Mouse (Mus musculus): ENCODE measurements around the gene Ascc2. TPM values are rescaled to one million over a fixed set of nuclear protein-coding genes. Genes with fewer than 3 reads are reported as not detected.

The Ascc2 gene
- polyA plus RNA-seq, 2 experiments: 10.0 to 15.0 TPM

- Histone ChIP-seq H3K4me1 (replicated peaks; ENCODE audit: control insufficient read depth in 2 of 2, insufficient read depth in 2 of 2, low read length in 1 of 2) (peaks cover 17 to 20% of the 10 kb centered on the region in 2 experiments), H3K27ac (peak overlapping the region; percentile 88), H3K4me3 (ENCODE audit: insufficient read depth in 1 of 2, low read depth in 2 of 2, low read length in 2 of 2) (no peak overlapping the region), H3K36me3 (replicated peaks; ENCODE audit: control insufficient read depth, insufficient read depth, low read depth) (peaks cover 18% of the 10 kb centered on the region), H3K4me2 (ENCODE audit: low read depth) (peak overlapping the region; percentile 50), H3K9me3 (ENCODE audit: control insufficient read depth, low read length) (no peaks in the 10 kb centered on the region), H3K9ac (replicated peaks) (peak overlapping the region; percentile 39), H3K27me3 (ENCODE audit: control insufficient read depth, insufficient read depth, low read length) (no peaks in the 10 kb centered on the region)
- ATAC-seq (ENCODE audit: insufficient read depth) (peak; percentile 100), DNase-seq (ENCODE audit: low read depth in 3 of 3, low spot score in 3 of 3) (peak; percentile 83 to 88 (median 86))
- WGBS (ENCODE audit: insufficient replicate concordance): 24% methylated on average over 7 of the region's 7 CpGs
- peak; percentile 82 for TF ChIP-seq EP300 (IDR thresholded peaks at IDR 0.05; ENCODE audit: low read depth)
- 0 out of 2 replicates have a peak, but pooled peaks have one; percentile 7 for TF ChIP-seq CTCF (IDR thresholded peaks at IDR 0.05; ENCODE audit: low read depth)
Measured at GRCm38 (mm10) chr11:4677250-4677872, 39.8 kb downstream of the Ascc2 start.

DNA sequence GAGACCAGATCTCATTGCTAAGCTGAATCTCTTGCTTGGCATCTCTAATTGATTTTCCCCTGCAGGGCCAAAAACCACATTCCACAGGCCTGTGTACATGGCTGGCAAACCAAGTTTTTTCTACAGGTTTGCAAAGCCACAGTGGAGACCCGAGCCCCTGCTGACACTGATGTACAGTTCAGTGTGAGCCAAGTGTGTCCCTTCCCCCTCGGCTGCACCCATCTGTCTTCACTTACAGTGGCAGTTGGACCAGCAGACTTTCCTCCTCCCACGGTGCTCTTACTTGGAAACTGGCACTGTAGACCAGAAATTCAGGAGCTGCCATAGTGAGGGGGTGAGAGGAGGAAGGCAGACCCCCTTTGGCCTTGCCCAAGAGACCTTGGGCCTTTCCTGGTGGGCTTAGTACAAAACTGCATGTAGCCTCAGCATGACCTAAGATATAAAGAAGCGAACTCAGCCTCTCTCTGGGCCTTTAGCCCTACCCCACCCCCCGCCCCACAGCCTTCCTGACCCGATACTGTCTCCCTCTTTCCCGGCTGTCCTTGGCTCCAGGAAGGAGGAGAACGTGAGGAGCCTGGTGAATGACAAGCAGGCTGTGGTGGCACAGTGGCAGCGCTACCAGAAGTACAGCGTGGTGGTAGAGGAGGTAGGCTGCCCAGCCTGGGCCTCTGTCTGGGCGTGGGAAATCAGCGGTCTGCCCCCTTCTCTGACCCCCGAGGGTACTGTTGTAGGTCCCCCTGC, 41.3 kb downstream of the Ascc2 start:
- Histone ChIP-seq H3K4me2 (ENCODE audit: low read depth) (no peak overlapping the region), H3K4me3 (ENCODE audit: insufficient read depth in 1 of 2, low read depth in 2 of 2, low read length in 2 of 2) (no peak overlapping the region), H3K9me3 (ENCODE audit: control insufficient read depth, low read length) (no peaks in the 10 kb centered on the region), H3K27me3 (ENCODE audit: control insufficient read depth, insufficient read depth, low read length) (no peaks in the 10 kb centered on the region), H3K36me3 (replicated peaks; ENCODE audit: control insufficient read depth, insufficient read depth, low read depth) (peaks cover 17% of the 10 kb centered on the region), H3K9ac (replicated peaks) (no peak overlapping the region), H3K27ac (no peak overlapping the region), H3K4me1 (replicated peaks; ENCODE audit: control insufficient read depth in 2 of 2, insufficient read depth in 2 of 2, low read length in 1 of 2) (peaks cover 17 to 20% of the 10 kb centered on the region in 2 experiments)
- 71% methylated on average over 13 of the region's 13 CpGs for WGBS (ENCODE audit: insufficient replicate concordance)
- no peak for DNase-seq (ENCODE audit: low read depth in 3 of 3, low spot score in 3 of 3)
- ATAC-seq (ENCODE audit: insufficient read depth): no peak
- no peak for TF ChIP-seq CTCF (IDR thresholded peaks at IDR 0.05; ENCODE audit: low read depth)
- no peak for TF ChIP-seq EP300 (IDR thresholded peaks at IDR 0.05; ENCODE audit: low read depth)

DNA sequence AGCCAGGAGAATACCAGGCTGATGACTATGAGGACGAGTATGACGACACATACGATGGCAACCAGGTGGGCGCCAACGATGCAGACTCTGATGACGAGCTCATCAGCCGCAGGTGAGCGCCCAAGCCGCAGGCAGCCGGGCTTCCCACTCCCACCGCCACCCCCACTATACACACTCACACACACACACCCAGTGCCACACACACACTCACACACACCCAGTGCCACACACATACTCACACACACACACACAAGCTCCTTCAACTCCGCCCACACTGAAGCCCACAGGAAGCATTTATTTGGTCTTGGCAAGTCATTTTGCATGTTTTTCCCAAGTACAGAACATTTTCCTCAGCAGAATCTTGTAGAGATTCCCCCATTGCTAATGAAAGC, 41.9 kb downstream of the Ascc2 start:
- peaks cover 15% of the 10 kb centered on the region for H3K36me3 ChIP-seq (replicated peaks; ENCODE audit: control insufficient read depth, insufficient read depth, low read depth)
- no peaks in the 10 kb centered on the region for H3K27me3 ChIP-seq (ENCODE audit: control insufficient read depth, insufficient read depth, low read length)
- H3K4me2 ChIP-seq (ENCODE audit: low read depth): no peak overlapping the region
- TF ChIP-seq EP300 (IDR thresholded peaks at IDR 0.05; ENCODE audit: low read depth) (no peak), CTCF (IDR thresholded peaks at IDR 0.05; ENCODE audit: low read depth) (no peak)
- DNase-seq (ENCODE audit: low read depth in 3 of 3, low spot score in 3 of 3) (no peak), ATAC-seq (ENCODE audit: insufficient read depth) (no peak)
- peaks cover 17 to 20% of the 10 kb centered on the region in 2 experiments for H3K4me1 ChIP-seq (replicated peaks; ENCODE audit: control insufficient read depth in 2 of 2, insufficient read depth in 2 of 2, low read length in 1 of 2)
- H3K9me3 ChIP-seq (ENCODE audit: control insufficient read depth, low read length): no peaks in the 10 kb centered on the region
- H3K9ac ChIP-seq (replicated peaks): no peak overlapping the region
- H3K27ac ChIP-seq: no peak overlapping the region
- H3K4me3 ChIP-seq (ENCODE audit: insufficient read depth in 1 of 2, low read depth in 2 of 2, low read length in 2 of 2): no peak overlapping the region
- 82% methylated on average over 12 of the region's 12 CpGs for WGBS (ENCODE audit: insufficient replicate concordance)

DNA sequence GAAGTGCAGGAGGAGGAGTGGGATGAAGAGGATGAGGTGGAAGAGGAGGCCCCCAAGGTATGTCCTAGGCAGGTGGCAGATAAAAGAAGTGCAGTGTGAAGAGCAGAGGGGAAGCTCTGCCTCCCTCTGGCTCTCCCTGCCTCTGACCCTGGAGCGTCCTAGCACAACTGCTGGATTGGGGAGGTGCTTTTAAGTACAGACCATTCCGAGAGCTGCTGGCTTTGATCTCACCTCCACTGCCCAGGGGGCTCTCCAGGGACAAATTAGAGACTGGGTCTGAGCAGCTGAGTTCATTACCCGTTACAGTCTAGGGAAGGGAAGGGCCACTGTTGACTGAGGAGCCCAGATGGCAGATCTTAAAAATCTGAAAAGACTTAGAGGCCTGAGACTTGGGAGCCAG, 42.6 kb downstream of the Ascc2 start:
- 80% methylated on average over 3 of the region's 3 CpGs for WGBS (ENCODE audit: insufficient replicate concordance)
- TF ChIP-seq EP300 (IDR thresholded peaks at IDR 0.05; ENCODE audit: low read depth) (no peak), CTCF (IDR thresholded peaks at IDR 0.05; ENCODE audit: low read depth) (no peak)
- H3K36me3 ChIP-seq (replicated peaks; ENCODE audit: control insufficient read depth, insufficient read depth, low read depth): peaks cover 12% of the 10 kb centered on the region
- ATAC-seq (ENCODE audit: insufficient read depth) (no peak), DNase-seq (ENCODE audit: low read depth in 3 of 3, low spot score in 3 of 3) (no peak)
- H3K9ac ChIP-seq (replicated peaks): no peak overlapping the region
- H3K27ac ChIP-seq: no peak overlapping the region
- H3K4me2 ChIP-seq (ENCODE audit: low read depth): no peak overlapping the region
- H3K9me3 ChIP-seq (ENCODE audit: control insufficient read depth, low read length): no peaks in the 10 kb centered on the region
- peaks cover 17 to 20% of the 10 kb centered on the region in 2 experiments for H3K4me1 ChIP-seq (replicated peaks; ENCODE audit: control insufficient read depth in 2 of 2, insufficient read depth in 2 of 2, low read length in 1 of 2)
- no peaks in the 10 kb centered on the region for H3K27me3 ChIP-seq (ENCODE audit: control insufficient read depth, insufficient read depth, low read length)
- H3K4me3 ChIP-seq (ENCODE audit: insufficient read depth in 1 of 2, low read depth in 2 of 2, low read length in 2 of 2): no peak overlapping the region

DNA sequence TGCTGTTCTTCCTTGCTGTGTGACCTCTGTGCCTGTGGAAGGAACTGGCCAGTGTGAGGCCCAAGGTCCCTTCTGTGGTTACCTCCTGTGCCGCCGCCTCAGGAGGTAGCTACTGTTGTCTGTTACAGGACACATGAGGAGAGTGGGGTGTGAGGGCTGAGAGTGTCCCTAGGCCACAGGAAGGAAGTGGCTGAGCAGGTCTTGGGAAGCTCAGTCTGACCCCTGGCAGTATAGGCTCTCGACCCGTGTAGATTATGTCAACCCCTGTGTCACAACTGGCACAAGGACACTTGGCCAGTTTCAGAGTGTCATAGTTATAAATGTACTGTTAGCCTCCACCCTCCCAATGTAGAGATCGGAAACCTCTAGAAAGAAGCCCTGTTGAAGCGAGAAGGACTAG, 46.0 kb downstream of the Ascc2 start:
- Histone ChIP-seq H3K9ac (replicated peaks) (no peak overlapping the region), H3K4me1 (replicated peaks; ENCODE audit: control insufficient read depth in 2 of 2, insufficient read depth in 2 of 2, low read length in 1 of 2) (no peaks in the 10 kb centered on the region), H3K4me2 (ENCODE audit: low read depth) (no peak overlapping the region), H3K27me3 (ENCODE audit: control insufficient read depth, insufficient read depth, low read length) (no peaks in the 10 kb centered on the region), H3K27ac (no peak overlapping the region), H3K36me3 (replicated peaks; ENCODE audit: control insufficient read depth, insufficient read depth, low read depth) (peaks cover 11% of the 10 kb centered on the region), H3K9me3 (ENCODE audit: control insufficient read depth, low read length) (no peaks in the 10 kb centered on the region), H3K4me3 (ENCODE audit: insufficient read depth in 1 of 2, low read depth in 2 of 2, low read length in 2 of 2) (no peak overlapping the region)
- TF ChIP-seq EP300 (IDR thresholded peaks at IDR 0.05; ENCODE audit: low read depth) (no peak), CTCF (IDR thresholded peaks at IDR 0.05; ENCODE audit: low read depth) (no peak)
- DNase-seq (ENCODE audit: low read depth in 3 of 3, low spot score in 3 of 3) (no peak), ATAC-seq (ENCODE audit: insufficient read depth) (no peak)
- WGBS (ENCODE audit: insufficient replicate concordance): 60% methylated on average over 6 of the region's 6 CpGs

Data from liver, embryonic 14.5 days (tissue).